Mouse (Mus musculus): ENCODE measurements around the gene Btbd35f4. TPM values are rescaled to one million over a fixed set of nuclear protein-coding genes. Genes with fewer than 3 reads are reported as not detected.

Gene Btbd35f4
- polyA plus RNA-seq (2012), result 0.05 TPM in 1 of 2 replicates, not detected in the other

DNA sequence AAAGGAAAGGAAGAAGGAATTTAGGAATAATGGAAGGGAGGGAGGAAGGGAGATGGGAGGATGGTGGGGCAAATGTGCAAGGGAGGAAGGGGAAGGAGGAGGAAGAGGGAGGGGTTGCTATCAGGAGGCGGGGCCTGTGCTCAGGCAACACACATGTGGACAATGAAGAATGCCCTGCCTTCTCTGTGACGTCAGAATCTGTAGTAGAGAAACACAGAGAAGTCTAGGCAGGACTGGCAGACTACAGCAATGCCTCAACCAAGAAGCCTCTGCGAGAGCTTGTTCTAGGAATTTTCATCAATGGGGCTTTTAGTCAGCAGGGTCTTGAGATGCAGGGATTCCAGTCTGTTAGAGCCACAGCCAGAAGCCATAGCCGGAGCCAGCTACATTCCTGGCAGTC, at the start of gene Btbd35f4:
Gene Btbd35f4, plus strand, starts transcription at position 301 of the 400 bp plus-strand sequence.

Other genes with a start within 250 kb of the Btbd35f4 start
- gene Btbd35f27, start 151.6 kb downstream of the Btbd35f4 start, polyA plus RNA-seq (2012), result not detected in 2 replicates